Mouse (Mus musculus) brain, embryonic 14.5 days (tissue): ENCODE results near the gene 1110051M20Rik.

Experiments used
- CTCF ChIP-seq: fragments of 200-500 bp; IDR thresholded peaks from 2 replicates; pipeline ENCODE4 v1.5.1; 2012; ENCODE audit warnings: inconsistent platforms, mild to moderate bottlenecking, moderate library complexity, borderline replicate concordance; ENCODE audit not compliant: insufficient read depth, insufficient read length; ENCODE audit errors: extremely low read depth
- POLR2A ChIP-seq: fragments of 200-500 bp; IDR thresholded peaks from 2 replicates; pipeline ENCODE4 v1.6.1; 2012; ENCODE audit warnings: mild to moderate bottlenecking, inconsistent platforms, borderline replicate concordance; ENCODE audit not compliant: poor library complexity, insufficient read depth, insufficient read length, severe bottlenecking; ENCODE audit errors: extremely low read depth

GRCm38 (mm10) chr2:91281366-91281765 is 163.1 kb downstream of the 1110051M20Rik start:
- no peak for TF ChIP-seq POLR2A
- no peak for TF ChIP-seq CTCF
